Mouse (Mus musculus): ENCODE data around the gene Irx1. TPM values are rescaled to one million over a fixed set of nuclear protein-coding genes. Genes with fewer than 3 reads are reported as not detected.

Gene Irx1
- polyA plus RNA-seq, 1 experiment = not detected

DNA sequence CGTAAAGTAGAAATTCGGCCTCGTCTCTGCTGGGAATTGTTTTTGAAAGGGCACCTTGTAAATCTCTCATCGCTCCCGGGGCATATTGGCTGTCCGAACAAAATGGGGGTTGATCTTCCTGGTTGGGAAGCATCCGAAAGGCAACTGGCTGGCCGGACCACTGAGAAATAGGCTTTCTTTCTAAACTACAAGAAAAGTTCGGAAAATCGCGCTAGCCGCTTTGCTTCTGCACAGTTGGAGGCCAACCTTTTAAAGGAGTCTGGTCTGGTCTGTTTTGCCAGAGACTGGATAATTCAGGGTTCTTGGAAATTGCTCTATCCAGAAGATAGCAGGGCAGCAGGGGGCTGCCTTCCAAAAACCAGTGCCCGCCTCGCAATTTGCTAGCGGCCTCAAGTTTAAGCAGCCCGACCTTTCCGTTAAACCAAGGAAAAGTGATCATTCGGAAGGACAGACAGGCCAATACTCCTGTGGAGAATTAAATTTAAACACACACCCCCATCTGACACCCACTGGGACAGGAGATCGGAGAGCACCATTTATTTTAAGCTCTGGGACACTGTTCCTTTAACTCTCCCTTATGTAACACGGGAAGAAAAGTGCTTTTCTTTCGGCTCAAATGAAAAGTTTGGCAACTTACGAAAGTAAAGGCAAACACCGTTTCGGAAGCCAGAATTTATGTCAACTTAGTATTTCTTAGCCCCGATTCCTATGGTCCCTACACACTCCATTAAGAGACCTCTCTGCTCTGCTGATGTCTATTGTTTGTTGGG, 1.4 kb downstream of the Irx1 start:
- Histone ChIP-seq H3K4me1 (ENCODE audit: control insufficient read depth, insufficient read depth, low read length) (no peaks in the 10 kb centered on the region), H3K4me3 (ENCODE audit: insufficient read depth, low read depth, low read length) (no peak overlapping the region), H3K27ac (ENCODE audit: insufficient read depth, low read depth, low read length) (no peak overlapping the region)
- no peak for TF ChIP-seq CTCF (IDR thresholded peaks at IDR 0.05; ENCODE audit: insufficient read depth, low read depth, low read length)
- no peak for TF ChIP-seq POLR2A (IDR thresholded peaks at IDR 0.05; ENCODE audit: insufficient read depth, low read depth, low read length)
- 6% methylated on average over 25 of the region's 25 CpGs for WGBS

DNA sequence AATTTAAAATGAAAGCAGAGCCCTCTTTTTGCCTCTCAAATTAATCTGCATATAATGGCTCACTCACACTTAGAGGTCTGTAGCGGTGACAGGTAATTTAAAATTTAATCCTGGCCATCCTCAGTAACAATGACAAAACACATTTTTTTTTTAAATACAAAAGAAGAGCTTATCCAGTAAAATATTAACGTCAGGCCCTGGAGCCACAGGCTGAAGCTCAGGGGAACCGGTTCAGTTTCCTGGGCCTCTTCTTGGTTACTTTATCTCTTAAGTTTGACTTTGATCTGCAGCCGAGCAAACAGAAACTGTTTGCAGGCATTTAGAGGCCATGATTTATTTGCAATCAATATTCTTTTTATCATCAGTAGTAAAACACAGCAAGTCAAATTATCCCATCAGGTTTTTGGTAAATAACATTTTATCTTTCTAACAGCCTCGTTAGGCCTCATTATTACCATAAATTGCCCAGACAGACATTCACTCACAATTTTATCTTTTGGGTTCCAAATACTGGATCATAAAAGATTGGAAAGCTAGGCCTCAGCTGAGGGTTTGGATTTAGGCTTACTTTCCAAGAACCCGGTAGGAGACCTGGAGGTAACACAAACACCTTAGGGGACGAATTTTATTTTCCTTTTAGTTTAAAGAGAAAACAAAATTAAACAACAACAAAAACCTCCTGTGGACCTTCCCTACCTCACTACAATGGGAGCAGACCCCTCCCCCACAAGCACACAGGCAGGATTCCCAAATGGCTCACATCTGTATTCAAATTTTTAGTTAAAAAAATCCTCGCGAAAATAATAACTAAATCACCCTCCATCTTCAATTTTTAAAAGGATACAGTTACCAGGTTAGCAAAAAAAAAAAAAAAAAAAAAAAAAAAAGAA, 2.4 kb downstream of the Irx1 start:
- TF ChIP-seq CTCF (IDR thresholded peaks at IDR 0.05; ENCODE audit: insufficient read depth, low read depth, low read length) (no peak), POLR2A (IDR thresholded peaks at IDR 0.05; ENCODE audit: insufficient read depth, low read depth, low read length) (no peak)
- Histone ChIP-seq H3K4me1 (ENCODE audit: control insufficient read depth, insufficient read depth, low read length) (no peaks in the 10 kb centered on the region), H3K27ac (ENCODE audit: insufficient read depth, low read depth, low read length) (no peak overlapping the region), H3K4me3 (ENCODE audit: insufficient read depth, low read depth, low read length) (no peak overlapping the region)
- 14% methylated on average over 9 of the region's 9 CpGs for WGBS

GRCm38 (mm10) chr13:71960277-71960672, 3.2 kb downstream of the Irx1 start:
- Histone ChIP-seq H3K4me1 (ENCODE audit: control insufficient read depth, insufficient read depth, low read length) (no peaks in the 10 kb centered on the region), H3K4me3 (ENCODE audit: insufficient read depth, low read depth, low read length) (no peak overlapping the region), H3K27ac (ENCODE audit: insufficient read depth, low read depth, low read length) (no peak overlapping the region)
- TF ChIP-seq POLR2A (IDR thresholded peaks at IDR 0.05; ENCODE audit: insufficient read depth, low read depth, low read length) (no peak), CTCF (IDR thresholded peaks at IDR 0.05; ENCODE audit: insufficient read depth, low read depth, low read length) (no peak)
- 5% methylated on average over 9 of the region's 9 CpGs for WGBS

- no peaks in the 10 kb centered on the region for H3K4me1 ChIP-seq (ENCODE audit: control insufficient read depth, insufficient read depth, low read length)
- no peak overlapping the region for H3K4me3 ChIP-seq (ENCODE audit: insufficient read depth, low read depth, low read length)
- no peak for TF ChIP-seq CTCF (IDR thresholded peaks at IDR 0.05; ENCODE audit: insufficient read depth, low read depth, low read length)
- no peak for TF ChIP-seq POLR2A (IDR thresholded peaks at IDR 0.05; ENCODE audit: insufficient read depth, low read depth, low read length)
- H3K27ac ChIP-seq (ENCODE audit: insufficient read depth, low read depth, low read length) = no peak overlapping the region
- 3% methylated on average over 76 of the region's 76 CpGs for WGBS
These were observed 3.9 kb downstream of the Irx1 start for GRCm38 (mm10) chr13:71959361-71960276.

DNA sequence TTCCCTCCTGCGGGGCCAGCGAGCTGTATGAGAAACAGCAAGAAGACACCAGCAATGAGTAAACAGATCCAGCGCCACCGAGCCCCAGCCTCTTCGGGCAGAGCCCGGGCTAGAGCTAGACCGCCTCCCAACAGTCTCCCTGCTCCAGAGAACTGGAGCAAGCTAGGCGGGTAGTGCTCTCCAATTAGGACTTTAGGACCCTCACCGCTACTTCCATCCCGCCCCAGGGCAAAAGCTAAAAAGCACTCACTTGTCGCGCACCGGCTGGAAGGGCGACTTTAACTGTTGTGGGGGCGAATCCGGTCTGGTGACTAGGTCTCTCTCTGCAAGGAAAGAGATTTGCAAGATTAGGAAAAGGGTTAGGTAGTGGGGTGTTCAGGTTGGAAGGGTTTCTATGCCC, 4.9 kb downstream of the Irx1 start:
- Histone ChIP-seq H3K4me1 (ENCODE audit: control insufficient read depth, insufficient read depth, low read length) (no peaks in the 10 kb centered on the region), H3K27ac (ENCODE audit: insufficient read depth, low read depth, low read length) (no peak overlapping the region), H3K4me3 (ENCODE audit: insufficient read depth, low read depth, low read length) (no peak overlapping the region)
- 1% methylated on average over 16 of the region's 16 CpGs for WGBS
- TF ChIP-seq POLR2A (IDR thresholded peaks at IDR 0.05; ENCODE audit: insufficient read depth, low read depth, low read length) (no peak), CTCF (IDR thresholded peaks at IDR 0.05; ENCODE audit: insufficient read depth, low read depth, low read length) (no peak)

DNA sequence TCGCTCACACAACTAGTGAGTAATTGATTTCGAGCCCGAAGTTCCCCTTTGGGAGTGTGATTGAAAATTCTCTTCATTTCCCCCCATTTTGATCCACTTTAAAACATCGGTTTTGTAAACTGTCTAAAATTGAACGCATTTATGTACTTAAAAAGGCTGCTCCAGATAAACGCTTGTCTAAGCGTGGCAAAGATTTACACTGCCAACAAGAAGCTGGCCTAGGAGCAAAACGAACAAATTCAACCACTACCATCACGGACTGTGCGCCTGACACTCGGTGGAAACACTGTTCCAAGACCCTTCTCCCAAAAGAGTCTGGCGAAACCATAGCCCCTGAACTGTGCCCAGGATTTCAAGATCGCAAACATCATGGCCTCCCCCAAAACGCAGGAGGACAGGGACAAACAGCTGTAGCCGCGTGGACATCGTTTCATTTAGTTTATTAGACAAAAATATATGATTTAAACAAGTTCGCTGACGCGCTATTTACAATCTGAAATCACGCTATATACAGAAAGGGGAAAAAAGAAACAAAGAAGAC, 5.6 kb downstream of the Irx1 start:
- WGBS = 7% methylated on average over 21 of the region's 21 CpGs
- no peaks in the 10 kb centered on the region for H3K4me1 ChIP-seq (ENCODE audit: control insufficient read depth, insufficient read depth, low read length)
- no peak overlapping the region for H3K4me3 ChIP-seq (ENCODE audit: insufficient read depth, low read depth, low read length)
- H3K27ac ChIP-seq (ENCODE audit: insufficient read depth, low read depth, low read length) = no peak overlapping the region
- TF ChIP-seq CTCF (IDR thresholded peaks at IDR 0.05; ENCODE audit: insufficient read depth, low read depth, low read length) (no peak), POLR2A (IDR thresholded peaks at IDR 0.05; ENCODE audit: insufficient read depth, low read depth, low read length) (no peak)

DNA sequence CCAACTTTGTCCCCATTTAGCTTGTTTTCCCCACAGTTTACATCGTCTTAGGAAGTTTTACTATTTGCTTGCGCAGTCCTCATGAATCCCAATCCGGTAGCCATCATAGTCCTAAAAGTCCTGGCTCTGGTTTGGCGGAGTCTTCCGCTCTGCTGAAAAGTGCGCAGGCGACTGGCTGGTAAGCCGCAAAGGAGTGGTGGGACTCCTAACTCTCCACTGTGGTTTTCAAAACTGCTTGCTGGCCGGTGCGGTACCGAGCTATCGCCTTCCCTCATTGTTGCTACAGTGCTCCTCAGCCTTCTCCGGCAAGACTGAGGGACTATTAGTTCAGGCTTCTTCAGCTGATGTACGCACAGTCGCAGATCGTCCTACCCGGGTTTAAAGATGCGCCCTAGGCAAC, 6.4 kb downstream of the Irx1 start:
- Histone ChIP-seq H3K27ac (ENCODE audit: insufficient read depth, low read depth, low read length) (no peak overlapping the region), H3K4me3 (ENCODE audit: insufficient read depth, low read depth, low read length) (no peak overlapping the region), H3K4me1 (ENCODE audit: control insufficient read depth, insufficient read depth, low read length) (no peaks in the 10 kb centered on the region)
- WGBS = 5% methylated on average over 18 of the region's 18 CpGs
- no peak for TF ChIP-seq POLR2A (IDR thresholded peaks at IDR 0.05; ENCODE audit: insufficient read depth, low read depth, low read length)
- no peak for TF ChIP-seq CTCF (IDR thresholded peaks at IDR 0.05; ENCODE audit: insufficient read depth, low read depth, low read length)

GRCm38 (mm10) chr13:71956481-71956880, 7.0 kb downstream of the Irx1 start:
- no peak for TF ChIP-seq POLR2A (IDR thresholded peaks at IDR 0.05; ENCODE audit: insufficient read depth, low read depth, low read length)
- TF ChIP-seq CTCF (IDR thresholded peaks at IDR 0.05; ENCODE audit: insufficient read depth, low read depth, low read length) = no peak
- H3K27ac ChIP-seq (ENCODE audit: insufficient read depth, low read depth, low read length) = no peak overlapping the region
- WGBS = 2% methylated on average over 9 of the region's 9 CpGs
- H3K4me1 ChIP-seq (ENCODE audit: control insufficient read depth, insufficient read depth, low read length) = no peaks in the 10 kb centered on the region
- H3K4me3 ChIP-seq (ENCODE audit: insufficient read depth, low read depth, low read length) = no peak overlapping the region

Measured in olfactory bulb, adult 2 months (tissue).